Mouse (Mus musculus): ENCODE measurements around the gene Timm23. TPM values are rescaled to one million over a fixed set of nuclear protein-coding genes. Genes with fewer than 3 reads are reported as not detected.
A peak's percentile ranks its signal among the peaks of the same experiment; 100 is the strongest.
"Not testable (repeated sequence)": the region's sequence is repeated elsewhere in the genome, so short reads cannot be mapped to it uniquely, and the experiment has no call there.

Gene Timm23
- 312 and 360 TPM in 2 replicates for polyA plus RNA-seq (2016; fragmentation: Nextera tagmentation; extraction: Ambion mirVana)

DNA sequence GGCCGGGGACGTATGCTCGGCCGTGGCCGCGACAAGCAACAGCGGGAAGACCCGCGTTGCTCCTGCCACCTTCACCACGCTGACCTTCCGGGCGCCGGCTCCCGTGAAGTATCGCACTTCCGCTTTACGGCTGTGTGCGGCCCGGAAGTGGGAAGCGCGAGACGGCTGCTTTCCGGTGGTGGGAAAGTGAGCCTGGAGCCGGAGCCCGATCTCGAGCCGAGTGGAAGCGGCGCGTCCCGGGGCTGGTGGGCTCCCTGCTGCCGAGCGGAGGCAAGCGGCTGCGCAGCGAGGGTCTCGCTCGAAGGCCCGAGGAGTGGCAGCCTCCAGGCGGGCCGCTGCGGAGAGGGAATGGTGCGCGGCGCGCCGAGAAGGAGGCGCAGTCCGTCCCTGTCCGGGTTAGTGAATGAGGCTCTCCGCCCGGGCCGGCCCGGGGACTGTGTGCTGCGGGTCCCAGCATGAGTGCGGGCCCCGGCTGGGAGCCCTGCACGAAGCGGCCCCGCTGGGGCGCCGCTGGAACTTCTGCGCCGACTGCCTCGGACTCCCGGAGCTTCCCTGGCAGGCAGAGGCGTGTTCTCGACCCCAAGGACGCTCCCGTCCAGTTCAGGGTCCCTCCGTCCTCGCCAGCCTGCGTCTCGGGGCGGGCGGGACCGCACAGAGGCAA lies at the start of gene Timm23, which contains the start of gene Parg:
Gene Timm23 (minus strand): TSS at position 108 of the 661 bp plus-strand sequence.
Gene Parg (plus strand): TSS at position 159 of the 661 bp plus-strand sequence.
- H3K4me3 ChIP-seq, result peak within 1 kb of the TSS; percentile 74
- DNase-seq (ENCODE audit: low spot score), result peak; percentile 91
- H3K27me3 ChIP-seq (ENCODE audit: low read depth, poor library complexity, severe bottlenecking), result no peaks in the 10 kb centered on the region
- H3K4me1 ChIP-seq, result peaks cover 26% of the 10 kb centered on the region
- H3K27ac ChIP-seq (replicated peaks), result peak within 1 kb of the TSS; percentile 86
- H3K36me3 ChIP-seq, result peaks cover 37% of the 10 kb centered on the region
- WGBS, result 0% methylated on average over 77 of the region's 77 CpGs
- H3K9me3 ChIP-seq (replicated peaks), result 0 out of 2 replicates have a peak, but pooled peaks cover 5% of the 10 kb centered on the region

- peaks cover 20% of the 10 kb centered on the region for H3K36me3 ChIP-seq
- H3K4me3 ChIP-seq, result no peak overlapping the region
- WGBS, result 88% methylated on average over 6 of the region's 6 CpGs
- no peak for DNase-seq (ENCODE audit: low spot score)
- H3K9me3 ChIP-seq (replicated peaks), result no peaks in the 10 kb centered on the region
- peaks cover 26% of the 10 kb centered on the region for H3K4me1 ChIP-seq
- H3K27me3 ChIP-seq (ENCODE audit: low read depth, poor library complexity, severe bottlenecking), result no peaks in the 10 kb centered on the region
- H3K27ac ChIP-seq (replicated peaks), result no peak overlapping the region
Measured at GRCm38 (mm10) chr14:32249616-32250015, 47.9 kb upstream of the Timm23 start.

GRCm38 (mm10) chr14:32246019-32246418 lies 44.3 kb upstream of the Timm23 start:
- H3K4me1 ChIP-seq, result peaks cover 26% of the 10 kb centered on the region
- H3K36me3 ChIP-seq, result peaks cover 22% of the 10 kb centered on the region
- DNase-seq (ENCODE audit: low spot score), result no peak
- H3K9me3 ChIP-seq (replicated peaks), result no peaks in the 10 kb centered on the region
- no peak overlapping the region for H3K27ac ChIP-seq (replicated peaks)
- H3K4me3 ChIP-seq, result no peak overlapping the region
- H3K27me3 ChIP-seq (ENCODE audit: low read depth, poor library complexity, severe bottlenecking), result no peaks in the 10 kb centered on the region
- WGBS, result 31% methylated on average over 2 of the region's 2 CpGs

- Histone ChIP-seq H3K4me3 (no peak overlapping the region), H3K36me3 (peaks cover 37% of the 10 kb centered on the region), H3K4me1 (peaks cover 17% of the 10 kb centered on the region), H3K27me3 (ENCODE audit: low read depth, poor library complexity, severe bottlenecking) (no peaks in the 10 kb centered on the region), H3K9me3 (replicated peaks) (no peaks in the 10 kb centered on the region), H3K27ac (replicated peaks) (no peak overlapping the region)
- WGBS, result 84% methylated on average over 4 of the region's 4 CpGs
- no peak for DNase-seq (ENCODE audit: low spot score)
Measured at GRCm38 (mm10) chr14:32242401-32242800, 40.7 kb upstream of the Timm23 start.

- H3K27ac ChIP-seq (replicated peaks), result no peak overlapping the region
- peak; percentile 23 for DNase-seq (ENCODE audit: low spot score)
- H3K27me3 ChIP-seq (ENCODE audit: low read depth, poor library complexity, severe bottlenecking), result no peaks in the 10 kb centered on the region
- H3K4me3 ChIP-seq, result no peak overlapping the region
- H3K9me3 ChIP-seq (replicated peaks), result no peaks in the 10 kb centered on the region
- peaks cover 24% of the 10 kb centered on the region for H3K36me3 ChIP-seq
- WGBS, result 2% methylated on average over 2 of the region's 2 CpGs
- H3K4me1 ChIP-seq, result no peaks in the 10 kb centered on the region
Measured at GRCm38 (mm10) chr14:32228996-32229395, 27.3 kb upstream of the Timm23 start.

- no peak overlapping the region for H3K27ac ChIP-seq (replicated peaks)
- H3K27me3 ChIP-seq (ENCODE audit: low read depth, poor library complexity, severe bottlenecking), result no peaks in the 10 kb centered on the region
- no peaks in the 10 kb centered on the region for H3K9me3 ChIP-seq (replicated peaks)
- no peak for DNase-seq (ENCODE audit: low spot score)
- H3K4me3 ChIP-seq, result no peak overlapping the region
- peaks cover 20% of the 10 kb centered on the region for H3K36me3 ChIP-seq
- no peaks in the 10 kb centered on the region for H3K4me1 ChIP-seq
Measured at GRCm38 (mm10) chr14:32226601-32227000, 24.9 kb upstream of the Timm23 start.

GRCm38 (mm10) chr14:32201354-32201753 lies 344 bp downstream of the Timm23 start:
- peak overlapping the region; percentile 86 for H3K27ac ChIP-seq (replicated peaks)
- peaks cover 43% of the 10 kb centered on the region for H3K36me3 ChIP-seq
- H3K4me1 ChIP-seq, result peaks cover 26% of the 10 kb centered on the region
- peak overlapping the region; percentile 74 for H3K4me3 ChIP-seq
- H3K9me3 ChIP-seq (replicated peaks), result 0 out of 2 replicates have a peak, but pooled peaks cover 5% of the 10 kb centered on the region
- DNase-seq (ENCODE audit: low spot score), result peak; percentile 39
- no peaks in the 10 kb centered on the region for H3K27me3 ChIP-seq (ENCODE audit: low read depth, poor library complexity, severe bottlenecking)
- WGBS, result under 1% methylated on average over 26 of the region's 26 CpGs

DNA sequence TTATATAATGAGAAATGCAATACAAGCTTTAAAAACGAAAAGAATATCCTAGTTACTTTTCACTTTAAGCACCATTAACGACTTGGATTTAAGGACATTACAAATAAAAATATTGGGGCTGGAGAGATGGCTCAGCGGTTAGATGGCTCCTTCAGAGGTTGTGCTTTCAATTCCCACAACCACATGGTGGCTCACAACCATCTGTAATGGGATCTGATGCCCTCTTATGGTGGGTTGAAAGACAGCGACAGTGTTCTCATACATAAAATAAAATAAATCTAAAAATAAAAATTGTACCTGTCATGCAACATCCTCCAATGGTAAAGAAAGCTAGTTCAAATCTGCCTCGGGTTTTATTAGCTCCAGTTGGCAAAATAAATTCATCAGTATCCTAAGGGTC lies 8.1 kb downstream of the Timm23 start:
- not testable (repeated sequence) for H3K4me3 ChIP-seq; DNase-seq (ENCODE audit: low spot score); H3K9me3 ChIP-seq (replicated peaks); H3K27ac ChIP-seq (replicated peaks); H3K4me1 ChIP-seq; H3K27me3 ChIP-seq (ENCODE audit: low read depth, poor library complexity, severe bottlenecking)
- H3K36me3 ChIP-seq, result peaks cover 90% of the 10 kb centered on the region
- 83% methylated on average over 5 of the region's 5 CpGs for WGBS

GRCm38 (mm10) chr14:32192437-32192836 lies 9.3 kb downstream of the Timm23 start:
- DNase-seq (ENCODE audit: low spot score), result peak; percentile 35
- H3K9me3 ChIP-seq (replicated peaks), result no peaks in the 10 kb centered on the region
- H3K36me3 ChIP-seq, result peaks cover 90% of the 10 kb centered on the region
- no peaks in the 10 kb centered on the region for H3K4me1 ChIP-seq
- no peak overlapping the region for H3K27ac ChIP-seq (replicated peaks)
- WGBS, result 50% methylated on average over 3 of the region's 3 CpGs
- H3K4me3 ChIP-seq, result no peak overlapping the region
- H3K27me3 ChIP-seq (ENCODE audit: low read depth, poor library complexity, severe bottlenecking), result no peaks in the 10 kb centered on the region

DNA sequence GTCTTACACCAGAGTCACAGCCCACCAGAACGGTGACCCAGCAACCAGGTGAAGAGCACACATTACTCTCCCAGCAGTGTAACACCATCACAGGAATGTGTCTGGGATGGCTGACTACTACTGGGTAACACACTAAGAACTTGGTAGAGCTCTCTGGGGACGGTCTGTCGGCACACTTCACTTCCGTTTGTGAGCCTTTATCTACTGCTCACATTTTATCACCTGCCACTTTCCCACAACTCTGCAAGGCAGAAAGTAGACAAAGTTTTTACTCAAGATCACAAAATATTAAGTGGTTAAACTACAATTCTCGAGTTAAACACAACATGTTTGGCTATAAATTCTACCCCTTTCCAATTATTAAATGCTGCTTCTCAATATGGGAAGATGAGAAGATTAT lies 9.8 kb downstream of the Timm23 start:
- H3K9me3 ChIP-seq (replicated peaks), result no peaks in the 10 kb centered on the region
- peaks cover 90% of the 10 kb centered on the region for H3K36me3 ChIP-seq
- 89% methylated on average over 5 of the region's 5 CpGs for WGBS
- H3K4me3 ChIP-seq, result no peak overlapping the region
- no peaks in the 10 kb centered on the region for H3K27me3 ChIP-seq (ENCODE audit: low read depth, poor library complexity, severe bottlenecking)
- no peaks in the 10 kb centered on the region for H3K4me1 ChIP-seq
- DNase-seq (ENCODE audit: low spot score), result no peak
- no peak overlapping the region for H3K27ac ChIP-seq (replicated peaks)

- H3K4me1 ChIP-seq, result no peaks in the 10 kb centered on the region
- no peaks in the 10 kb centered on the region for H3K27me3 ChIP-seq (ENCODE audit: low read depth, poor library complexity, severe bottlenecking)
- WGBS, result 95% methylated on average over 6 of the region's 6 CpGs
- no peak for DNase-seq (ENCODE audit: low spot score)
- H3K9me3 ChIP-seq (replicated peaks), result no peaks in the 10 kb centered on the region
- H3K27ac ChIP-seq (replicated peaks), result no peak overlapping the region
- H3K4me3 ChIP-seq, result no peak overlapping the region
- H3K36me3 ChIP-seq, result peaks cover 92% of the 10 kb centered on the region
Measured at GRCm38 (mm10) chr14:32190627-32191391, 10.9 kb downstream of the Timm23 start.

DNA sequence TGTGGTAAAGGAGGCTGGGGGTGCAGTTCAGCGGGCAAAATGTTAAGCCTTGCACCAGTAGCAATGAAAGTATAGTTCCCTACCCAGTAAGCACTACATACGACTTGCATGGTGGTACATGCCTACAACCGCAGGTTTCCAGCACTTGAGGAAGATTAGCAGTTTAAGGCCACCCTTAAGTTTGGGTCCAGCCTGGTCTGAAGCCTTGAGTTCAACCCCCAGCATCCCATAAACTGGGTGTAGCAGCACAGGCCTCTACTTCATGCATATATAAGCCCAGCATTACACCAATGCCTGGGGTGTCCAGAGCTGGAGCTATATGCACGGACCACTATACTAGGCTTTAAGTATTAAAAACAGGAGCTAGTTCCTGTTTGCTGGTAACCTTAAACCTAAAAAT lies 17.9 kb downstream of the Timm23 start:
- DNase-seq (ENCODE audit: low spot score), result no peak
- Histone ChIP-seq H3K27me3 (ENCODE audit: low read depth, poor library complexity, severe bottlenecking) (no peaks in the 10 kb centered on the region), H3K4me3 (no peak overlapping the region), H3K36me3 (peaks cover 94% of the 10 kb centered on the region), H3K9me3 (replicated peaks) (no peaks in the 10 kb centered on the region), H3K4me1 (no peaks in the 10 kb centered on the region), H3K27ac (replicated peaks) (no peak overlapping the region)
- 94% methylated on average over 4 of the region's 4 CpGs for WGBS

DNA sequence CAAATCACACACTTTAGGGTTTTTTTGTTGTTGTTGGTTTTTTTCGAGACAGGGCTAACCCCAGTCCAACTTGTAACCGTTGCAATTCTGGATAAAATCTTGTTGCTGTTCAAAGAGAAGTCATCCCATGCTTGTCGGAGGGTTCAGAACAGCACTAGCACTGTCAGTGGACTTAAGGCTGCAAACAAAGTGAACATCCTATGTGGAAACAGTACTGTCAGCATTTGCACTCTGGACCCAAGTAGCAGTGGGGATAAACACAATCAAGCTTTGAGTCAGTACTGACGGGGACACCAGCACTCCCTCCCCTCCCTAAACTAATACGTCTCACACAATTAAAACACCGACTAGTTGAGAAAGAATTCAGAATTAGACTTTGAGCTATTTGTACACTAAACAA lies 20.8 kb downstream of the Timm23 start:
- WGBS, result 87% methylated on average over 6 of the region's 6 CpGs
- Histone ChIP-seq H3K9me3 (replicated peaks) (no peaks in the 10 kb centered on the region), H3K36me3 (peaks cover 75% of the 10 kb centered on the region)

More for the DNA sequence above, 20.8 kb downstream of the Timm23 start:
- no peak overlapping the region for H3K27ac ChIP-seq (replicated peaks)
- no peaks in the 10 kb centered on the region for H3K27me3 ChIP-seq (ENCODE audit: low read depth, poor library complexity, severe bottlenecking)
- no peak for DNase-seq (ENCODE audit: low spot score)
- H3K4me1 ChIP-seq, result no peaks in the 10 kb centered on the region
- no peak overlapping the region for H3K4me3 ChIP-seq
